Mouse (Mus musculus) hindbrain, postnatal 0 days (tissue): ENCODE measurements at regions not wholly inside any gene's neighbourhood (a gene's known extent, or its start where the extent isn't known, plus 50 kb on each side); places are given as distances from the start of the nearest gene placed in this dataset.
A peak's percentile ranks its signal among the peaks of the same experiment; 100 is the strongest.

Experiments
- ATAC-seq: fragments of 200-750 bp; cut with Nextera tagmentation; 2 replicates; pipeline ENCODE4 v1.8.0; 2017; ENCODE audit warnings: mild to moderate bottlenecking, moderate TSS enrichment, moderate library complexity
- DNase-seq: peaks from one replicate; pipeline ENCODE4 v3.0.0-alpha.2; 2015; ENCODE audit warnings: low spot score
- H3K27ac ChIP-seq: fragments of 300-500 bp; sonication (generic); 2 replicates; pipeline ENCODE4 v1.5.1; 2014; ENCODE audit warnings: mild to moderate bottlenecking
- H3K27me3 ChIP-seq: fragments of 300-500 bp; sonication (generic); 2 replicates; pipeline ENCODE4 v1.6.1; 2014; ENCODE audit warnings: low read length, mixed read lengths; ENCODE audit not compliant: insufficient read depth
- H3K36me3 ChIP-seq: fragments of 300-500 bp; sonication (generic); 2 replicates; pipeline ENCODE4 v1.6.1; 2014; ENCODE audit warnings: low read length, mixed read lengths; ENCODE audit not compliant: insufficient read depth
- H3K4me1 ChIP-seq: fragments of 300-500 bp; sonication (generic); 2 replicates; pipeline ENCODE4 v1.6.1; 2014; ENCODE audit warnings: antibody characterized with exemption, low read length, mixed read lengths; ENCODE audit not compliant: insufficient read depth
- H3K4me2 ChIP-seq: fragments of 300-500 bp; sonication (generic); 2 replicates; pipeline ENCODE4 v1.6.1; 2014; ENCODE audit warnings: low read depth, mild to moderate bottlenecking, low read length, moderate library complexity, mixed read lengths
- H3K4me3 ChIP-seq: fragments of 300-500 bp; sonication (generic); 2 replicates; pipeline ENCODE4 v1.5.1; 2014; ENCODE audit warnings: low read length
- H3K9ac ChIP-seq: fragments of 300-500 bp; sonication (generic); replicated peaks from 2 replicates; pipeline ENCODE4 v1.6.1; 2014; ENCODE audit warnings: mild to moderate bottlenecking, low read length, moderate library complexity, mixed read lengths
- H3K9me3 ChIP-seq: fragments of 300-500 bp; sonication (generic); 2 replicates; pipeline ENCODE4 v1.6.1; 2016; ENCODE audit warnings: low read length, mixed read lengths
- CTCF ChIP-seq: IDR thresholded peaks from 2 replicates; pipeline ENCODE4 v1.5.1; 2016; ENCODE audit warnings: antibody characterized with exemption, control low read depth, low read depth
- WGBS: fragments of 180-500 bp; shearing (Covaris S2); extraction: QIAGEN DNeasy Blood & Tissue Kit; methylation state at CpG from one replicate; pipeline ENCODE4 v1.1.7; 2014; 5-methylcytosine and 5-hydroxymethylcytosine counted together

GRCm38 (mm10) chr2:124959431-124959830, 108.5 kb upstream of the Slc24a5 start:
- DNase-seq, result no peak
- Histone ChIP-seq H3K9ac (no peak overlapping the region), H3K27ac (no peak overlapping the region), H3K4me3 (no peak overlapping the region), H3K27me3 (no peaks in the 10 kb centered on the region), H3K4me2 (no peak overlapping the region), H3K9me3 (no peaks in the 10 kb centered on the region), H3K36me3 (no peaks in the 10 kb centered on the region), H3K4me1 (no peaks in the 10 kb centered on the region)
- TF ChIP-seq CTCF, result no peak
- WGBS, result 84% methylated on average over 5 of the region's 5 CpGs
- ATAC-seq, result no peak

GRCm38 (mm10) chr2:124971826-124972749, 95.8 kb upstream of the Slc24a5 start:
- ATAC-seq (0 out of 2 replicates have a peak, but pooled peaks have one; percentile 35), DNase-seq (peak; percentile 33)
- no peaks in the 10 kb centered on the region for H3K9me3 ChIP-seq
- 29% methylated on average over 17 of the region's 17 CpGs for WGBS
- no peaks in the 10 kb centered on the region for H3K27me3 ChIP-seq
- no peak overlapping the region; the same call in 1 of the 2 replicates for H3K9ac ChIP-seq
- peak overlapping the region; percentile 8; the same call in 1 of the 2 replicates for H3K4me2 ChIP-seq
- H3K36me3 ChIP-seq, result no peaks in the 10 kb centered on the region
- H3K4me1 ChIP-seq, result no peaks in the 10 kb centered on the region; the same call in 1 of the 2 replicates
- no peak for TF ChIP-seq CTCF
- H3K4me3 ChIP-seq, result no peak overlapping the region
- no peak overlapping the region; the same call in 1 of the 2 replicates for H3K27ac ChIP-seq

- no peak for TF ChIP-seq CTCF
- no peak overlapping the region for H3K4me2 ChIP-seq
- ATAC-seq (no peak), DNase-seq (peak; percentile 23)
- no peaks in the 10 kb centered on the region for H3K27me3 ChIP-seq
- H3K27ac ChIP-seq, result no peak overlapping the region
- no peak overlapping the region for H3K9ac ChIP-seq
- WGBS, result 48% methylated on average over 3 of the region's 3 CpGs
- H3K4me3 ChIP-seq, result no peak overlapping the region
- no peaks in the 10 kb centered on the region; the same call in 1 of the 2 replicates for H3K4me1 ChIP-seq
- no peaks in the 10 kb centered on the region for H3K36me3 ChIP-seq
- no peaks in the 10 kb centered on the region for H3K9me3 ChIP-seq
These were observed 92.8 kb upstream of the Slc24a5 start for GRCm38 (mm10) chr2:124975106-124975505.

- TF ChIP-seq CTCF, result no peak
- H3K9me3 ChIP-seq, result no peaks in the 10 kb centered on the region
- 92% methylated on average over 2 of the region's 2 CpGs for WGBS
These were observed 76.9 kb upstream of the Slc24a5 start for GRCm38 (mm10) chr2:124990976-124991375.

GRCm38 (mm10) chr2:125015007-125015406, 52.9 kb upstream of the Slc24a5 start:
- no peak overlapping the region for H3K9ac ChIP-seq
- WGBS, result 93% methylated on average over 1 of the region's 1 CpGs
- no peak for ATAC-seq
- no peaks in the 10 kb centered on the region for H3K4me1 ChIP-seq
- DNase-seq, result no peak
- no peak overlapping the region for H3K27ac ChIP-seq
- no peak overlapping the region for H3K4me3 ChIP-seq
- no peak overlapping the region for H3K4me2 ChIP-seq
- H3K27me3 ChIP-seq, result no peaks in the 10 kb centered on the region
- TF ChIP-seq CTCF, result no peak
- H3K9me3 ChIP-seq, result no peaks in the 10 kb centered on the region
- H3K36me3 ChIP-seq, result no peaks in the 10 kb centered on the region

More at GRCm38 (mm10) chr2:124990976-124991375, 76.9 kb upstream of the Slc24a5 start:
- Histone ChIP-seq H3K4me1 (no peaks in the 10 kb centered on the region), H3K27me3 (no peaks in the 10 kb centered on the region), H3K27ac (no peak overlapping the region), H3K9ac (no peak overlapping the region), H3K36me3 (no peaks in the 10 kb centered on the region), H3K4me3 (no peak overlapping the region), H3K4me2 (no peak overlapping the region)
- ATAC-seq (no peak), DNase-seq (no peak)

GRCm38 (mm10) chr2:125016946-125017345, 51.0 kb upstream of the Slc24a5 start:
- Histone ChIP-seq H3K9ac (no peak overlapping the region), H3K4me3 (no peak overlapping the region), H3K9me3 (no peaks in the 10 kb centered on the region), H3K4me1 (no peaks in the 10 kb centered on the region), H3K36me3 (no peaks in the 10 kb centered on the region), H3K27me3 (no peaks in the 10 kb centered on the region), H3K27ac (no peak overlapping the region), H3K4me2 (no peak overlapping the region)
- ATAC-seq, result no peak
- no peak for TF ChIP-seq CTCF
- 94% methylated on average over 1 of the region's 1 CpGs for WGBS
- no peak for DNase-seq
